Mouse (Mus musculus) forebrain, postnatal 0 days (tissue): Measurements from ENCODE around the gene Mllt3. TPM values are rescaled to one million over a fixed set of nuclear protein-coding genes. Genes with fewer than 3 reads are reported as not detected.

Source experiments
- ATAC-seq: fragments of 200-750 bp; cut with Nextera tagmentation; 2 replicates; pipeline ENCODE4 v1.8.0; 2017; ENCODE audit warnings: mild to moderate bottlenecking, moderate library complexity
- DNase-seq: peaks from one replicate; pipeline ENCODE4 v3.0.0-alpha.2; 2015
- H3K27ac ChIP-seq: fragments of 300-500 bp; sonication (generic); 2 replicates; pipeline ENCODE4 v1.5.1; 2014; ENCODE audit warnings: low read depth, mild to moderate bottlenecking, antibody characterized with exemption, low read length, moderate library complexity, mixed read lengths
- H3K27me3 ChIP-seq: fragments of 300-500 bp; sonication (generic); 2 replicates; pipeline ENCODE4 v1.6.1; 2014; ENCODE audit warnings: mild to moderate bottlenecking, low read length, mixed read lengths; ENCODE audit not compliant: insufficient read depth
- H3K36me3 ChIP-seq: fragments of 300-500 bp; sonication (generic); 2 replicates; pipeline ENCODE4 v1.6.1; 2014; ENCODE audit warnings: mild to moderate bottlenecking, moderate library complexity; ENCODE audit not compliant: insufficient read depth
- H3K4me1 ChIP-seq: fragments of 300-500 bp; sonication (generic); 2 replicates; pipeline ENCODE4 v1.6.1; 2014; ENCODE audit warnings: antibody characterized with exemption; ENCODE audit not compliant: insufficient read depth
- H3K4me2 ChIP-seq: fragments of 300-500 bp; sonication (generic); 2 replicates; pipeline ENCODE4 v1.6.1; 2014; ENCODE audit warnings: low read depth, mild to moderate bottlenecking, moderate library complexity
- H3K4me3 ChIP-seq: fragments of 300-500 bp; sonication (generic); 2 replicates; pipeline ENCODE4 v1.5.1; 2014; ENCODE audit warnings: low read depth, low read length, mixed read lengths
- H3K9ac ChIP-seq: fragments of 300-500 bp; sonication (generic); 2 replicates; pipeline ENCODE4 v1.6.1; 2014; ENCODE audit warnings: mild to moderate bottlenecking
- H3K9me3 ChIP-seq: fragments of 300-500 bp; sonication (generic); 2 replicates; pipeline ENCODE4 v1.6.1; 2016; ENCODE audit warnings: low read length
- CTCF ChIP-seq: sonication (generic); IDR thresholded peaks from 2 replicates; pipeline ENCODE4 v1.5.1; 2016; ENCODE audit warnings: antibody characterized with exemption, control low read depth, low read depth
- WGBS: fragments of 180-500 bp; shearing (Covaris S2); extraction: QIAGEN DNeasy Blood & Tissue Kit; methylation state at CpG from one replicate; pipeline ENCODE4 v1.1.7; 2014; 5-methylcytosine and 5-hydroxymethylcytosine counted together
- polyA plus RNA-seq: library from polyadenylated mRNA; unstranded; fragments of >200 nt; fragmentation: Nextera tagmentation; extraction: Ambion mirVana; gene quantifications from 2 replicates; pipeline ENCODE4 v1.2.1, GENCODE M21; 2015
- total RNA-seq: library from RNA; depleted of rRNA; stranded (reverse); fragments of >200 nt; gene quantifications from 2 replicates; pipeline ENCODE4 v1.2.3, GENCODE M21; 2014

The Mllt3 gene
- total and polyA plus RNA-seq, 2 experiments from 2014 or later, result 41.0 to 75.2 TPM

DNA sequence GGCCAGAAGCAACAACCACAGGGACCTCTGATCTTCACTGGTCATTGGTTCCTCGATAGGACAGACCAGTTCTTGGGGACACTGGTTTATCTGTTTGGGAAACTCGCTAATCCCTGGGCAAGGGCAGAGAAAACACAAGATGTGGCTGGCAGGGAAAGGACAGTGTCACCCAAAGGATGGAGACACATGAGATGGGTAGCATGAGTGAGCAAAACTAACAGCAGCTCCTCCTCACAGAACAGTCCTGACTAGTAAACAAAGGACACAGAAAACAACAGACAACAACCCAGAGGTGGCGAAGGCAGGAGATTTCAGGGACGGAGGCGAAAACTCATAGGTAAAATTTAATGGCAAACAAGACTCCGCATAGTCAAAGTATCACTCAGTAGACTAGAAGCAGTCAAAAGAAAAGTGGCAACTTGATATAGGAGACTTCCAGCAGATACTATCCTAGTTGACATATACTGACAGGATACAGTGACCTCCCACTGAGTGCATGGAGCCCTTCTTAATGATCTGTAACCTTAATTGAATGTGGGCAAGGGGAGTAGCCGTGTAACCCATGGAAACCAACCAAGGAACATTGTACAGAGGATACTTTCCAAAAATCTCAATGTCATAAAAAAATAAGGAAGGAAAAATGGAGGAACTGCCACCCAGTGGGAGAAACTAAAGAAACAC, 93.5 kb downstream of the Mllt3 start:
- Histone ChIP-seq H3K9me3 (no peaks in the 10 kb centered on the region), H3K27me3 (no peaks in the 10 kb centered on the region), H3K4me1 (0 out of 2 replicates have a peak, but pooled peaks cover 4% of the 10 kb centered on the region), H3K36me3 (no peaks in the 10 kb centered on the region), H3K27ac (no peak overlapping the region), H3K4me2 (no peak overlapping the region), H3K4me3 (no peak overlapping the region), H3K9ac (no peak overlapping the region)
- DNase-seq (no peak), ATAC-seq (no peak)
- no peak for TF ChIP-seq CTCF
- 90% methylated on average over 7 of the region's 7 CpGs for WGBS

DNA sequence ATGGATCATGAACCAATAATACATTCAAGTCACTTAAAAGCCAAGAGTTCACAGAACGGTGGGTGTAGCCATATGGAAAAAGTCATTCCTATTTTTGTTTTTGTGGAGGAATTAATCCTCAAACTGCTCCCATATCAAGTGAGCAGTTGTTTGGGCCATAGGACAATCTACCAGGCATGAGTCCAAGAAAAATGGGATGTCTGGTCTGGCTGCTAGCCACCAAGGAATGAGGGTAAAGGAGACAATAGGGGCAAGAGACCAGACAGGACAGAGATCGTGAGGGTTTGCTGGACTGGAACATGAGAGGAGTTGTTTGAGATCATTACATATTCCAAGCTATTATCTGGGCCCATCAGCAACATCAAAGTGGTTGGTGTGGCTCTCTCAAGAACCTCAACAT, 96.8 kb downstream of the Mllt3 start:
- WGBS, result 35% methylated on average over 2 of the region's 2 CpGs
- Histone ChIP-seq H3K9me3 (no peaks in the 10 kb centered on the region), H3K4me1 (peaks cover 9% of the 10 kb centered on the region; the same call in 1 of the 2 replicates), H3K36me3 (no peaks in the 10 kb centered on the region), H3K4me2 (no peak overlapping the region), H3K27ac (no peak overlapping the region), H3K27me3 (no peaks in the 10 kb centered on the region), H3K9ac (no peak overlapping the region), H3K4me3 (no peak overlapping the region)
- DNase-seq (no peak), ATAC-seq (no peak)
- TF ChIP-seq CTCF, result no peak

DNA sequence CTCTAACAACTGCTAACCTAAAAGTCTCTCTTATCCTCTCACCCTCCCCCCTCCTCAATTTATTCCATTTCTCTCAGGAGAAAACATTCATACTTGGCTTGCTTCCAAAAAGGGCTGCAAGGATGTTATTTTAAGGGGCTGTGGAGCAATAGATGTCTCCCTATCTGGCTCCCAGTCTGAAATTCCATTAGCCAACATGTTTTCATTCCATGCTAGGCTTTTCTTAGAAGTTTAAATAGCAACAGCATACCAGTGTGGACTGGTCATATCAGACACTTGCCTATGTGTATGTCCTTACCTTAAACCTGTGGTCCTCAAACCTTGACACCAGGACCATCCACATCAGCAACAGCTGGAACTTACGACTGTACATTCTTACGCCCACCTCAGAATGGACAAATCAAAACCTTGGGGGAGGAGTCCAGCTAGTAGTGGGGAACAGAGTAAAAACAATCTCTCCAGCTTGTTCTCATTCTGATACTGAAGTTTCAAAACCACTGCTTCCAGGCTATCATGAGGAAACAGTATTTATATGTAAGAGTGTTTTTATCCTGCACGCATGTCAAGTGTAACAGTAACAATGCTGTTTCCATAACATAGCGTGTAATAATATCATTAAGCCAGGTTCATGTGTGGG, 99.3 kb downstream of the Mllt3 start:
- WGBS, result 81% methylated on average over 4 of the region's 4 CpGs
- peaks cover 9% of the 10 kb centered on the region; the same call in 1 of the 2 replicates for H3K4me1 ChIP-seq
- no peaks in the 10 kb centered on the region for H3K9me3 ChIP-seq
- H3K9ac ChIP-seq, result no peak overlapping the region
- no peak overlapping the region for H3K4me2 ChIP-seq
- H3K36me3 ChIP-seq, result no peaks in the 10 kb centered on the region
- H3K27ac ChIP-seq, result no peak overlapping the region
- DNase-seq (no peak), ATAC-seq (peak; percentile 36; the same call in 1 of the 2 replicates)
- no peaks in the 10 kb centered on the region for H3K27me3 ChIP-seq
- TF ChIP-seq CTCF, result no peak
- no peak overlapping the region for H3K4me3 ChIP-seq

DNA sequence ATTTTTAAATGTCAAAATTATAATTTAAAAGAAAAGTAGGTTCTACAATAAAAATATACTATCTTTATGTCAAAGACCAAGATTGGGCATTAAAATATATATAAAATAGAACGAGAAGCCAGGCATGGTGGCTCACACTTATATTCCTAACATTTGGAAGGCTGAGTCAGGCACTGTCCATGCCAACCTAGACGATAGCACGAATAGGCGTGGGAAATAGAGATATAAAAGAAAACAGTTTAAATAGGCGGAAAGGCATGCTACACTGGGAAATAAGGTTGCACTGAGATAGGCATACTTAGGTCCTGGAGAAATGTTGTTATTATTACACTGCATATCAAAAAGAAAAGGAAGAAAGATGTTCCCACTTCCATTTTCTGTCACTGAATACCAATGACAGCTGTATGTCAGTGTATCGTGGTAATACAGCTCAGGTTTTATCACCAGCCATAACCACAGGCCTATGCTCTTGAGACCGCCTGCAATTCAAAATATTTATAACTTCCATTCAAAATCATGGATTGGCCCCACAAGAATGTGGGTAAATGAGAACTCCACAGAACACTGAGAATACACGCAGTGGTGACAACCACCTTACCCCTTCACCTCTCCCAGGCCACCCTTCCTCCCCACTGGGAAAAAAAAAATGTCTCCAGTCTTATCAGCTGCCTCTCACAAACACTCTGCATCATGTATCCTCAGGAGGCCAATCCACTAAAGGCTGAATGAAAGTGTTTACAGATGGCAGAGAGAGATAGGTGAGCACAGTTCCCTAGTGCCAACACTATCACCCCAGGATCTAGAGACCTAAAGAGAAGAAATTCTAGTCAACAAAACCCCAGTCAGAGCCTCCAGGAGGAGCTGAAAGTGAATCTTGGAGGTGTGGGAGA, 102.6 kb downstream of the Mllt3 start:
- Histone ChIP-seq H3K27ac (no peak overlapping the region), H3K36me3 (no peaks in the 10 kb centered on the region), H3K27me3 (no peaks in the 10 kb centered on the region), H3K4me3 (no peak overlapping the region), H3K4me1 (peaks cover 14% of the 10 kb centered on the region), H3K9ac (no peak overlapping the region), H3K4me2 (no peak overlapping the region), H3K9me3 (no peaks in the 10 kb centered on the region)
- ATAC-seq (no peak), DNase-seq (no peak)
- TF ChIP-seq CTCF, result no peak
- WGBS, result 79% methylated on average over 8 of the region's 8 CpGs

DNA sequence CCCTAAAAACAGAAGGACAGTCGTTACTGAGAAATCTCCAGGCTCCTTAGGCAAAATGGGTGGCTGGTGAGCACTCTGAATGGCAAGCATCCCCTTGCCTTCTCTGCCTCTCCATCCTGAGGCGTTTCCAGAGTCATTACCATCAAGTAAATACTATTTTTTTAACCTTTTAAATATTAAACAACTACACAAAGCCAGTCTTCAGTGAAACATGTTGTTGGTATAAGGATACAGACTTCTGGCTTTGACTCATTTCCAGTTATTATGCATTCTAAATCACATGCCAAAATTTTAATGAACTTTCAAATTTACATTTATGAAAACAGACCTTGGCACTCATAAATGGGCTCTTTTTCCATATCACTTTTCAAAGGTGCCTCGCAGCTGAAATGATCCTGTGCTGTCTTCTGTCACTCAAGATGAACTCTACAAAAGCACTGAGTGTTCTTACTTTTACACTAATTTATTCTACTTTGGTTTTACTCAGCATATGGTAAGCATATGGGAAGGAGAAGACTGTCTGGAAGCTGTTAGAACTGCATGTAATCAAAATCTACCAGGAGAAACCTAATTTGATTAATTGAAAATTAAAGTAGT, 104.5 kb downstream of the Mllt3 start:
- Histone ChIP-seq H3K4me1 (peaks cover 5% of the 10 kb centered on the region), H3K27me3 (no peaks in the 10 kb centered on the region), H3K36me3 (no peaks in the 10 kb centered on the region), H3K9ac (no peak overlapping the region), H3K4me2 (no peak overlapping the region), H3K9me3 (no peaks in the 10 kb centered on the region), H3K27ac (0 out of 2 replicates have a peak overlapping the region, but pooled peaks have one; percentile 24), H3K4me3 (no peak overlapping the region)
- WGBS, result 27% methylated on average over 3 of the region's 3 CpGs
- ATAC-seq (peak; percentile 75), DNase-seq (peak; percentile 46)
- TF ChIP-seq CTCF, result no peak

DNA sequence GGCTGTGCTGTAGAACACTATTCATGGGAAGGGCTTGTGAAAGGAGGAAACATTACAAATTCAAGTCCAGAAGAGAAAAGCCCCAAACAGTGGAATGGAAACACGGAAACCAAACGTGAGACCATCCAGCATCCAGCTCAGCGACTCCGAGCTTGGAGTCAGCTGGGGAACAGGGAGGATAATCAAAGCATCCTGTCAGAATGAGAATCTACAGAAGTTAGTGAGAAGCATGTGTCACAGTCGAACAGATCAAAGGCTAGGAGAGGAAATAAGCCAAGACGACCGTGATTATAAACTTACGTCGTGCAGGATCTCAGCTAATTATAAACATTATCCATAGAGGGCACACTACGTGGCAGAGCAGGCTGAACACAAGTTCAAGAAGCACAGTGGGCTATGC, 105.8 kb downstream of the Mllt3 start:
- peaks cover 5% of the 10 kb centered on the region for H3K4me1 ChIP-seq

More for the DNA sequence above, 105.8 kb downstream of the Mllt3 start:
- DNase-seq (no peak), ATAC-seq (no peak)
- no peak overlapping the region for H3K4me3 ChIP-seq
- no peaks in the 10 kb centered on the region for H3K36me3 ChIP-seq
- 42% methylated on average over 10 of the region's 10 CpGs for WGBS
- TF ChIP-seq CTCF, result no peak
- no peak overlapping the region for H3K4me2 ChIP-seq
- no peak overlapping the region for H3K9ac ChIP-seq
- no peaks in the 10 kb centered on the region for H3K9me3 ChIP-seq
- H3K27ac ChIP-seq, result no peak overlapping the region
- no peaks in the 10 kb centered on the region for H3K27me3 ChIP-seq
